Mouse (Mus musculus): Measurements from ENCODE around the gene Ddx1.

DNA sequence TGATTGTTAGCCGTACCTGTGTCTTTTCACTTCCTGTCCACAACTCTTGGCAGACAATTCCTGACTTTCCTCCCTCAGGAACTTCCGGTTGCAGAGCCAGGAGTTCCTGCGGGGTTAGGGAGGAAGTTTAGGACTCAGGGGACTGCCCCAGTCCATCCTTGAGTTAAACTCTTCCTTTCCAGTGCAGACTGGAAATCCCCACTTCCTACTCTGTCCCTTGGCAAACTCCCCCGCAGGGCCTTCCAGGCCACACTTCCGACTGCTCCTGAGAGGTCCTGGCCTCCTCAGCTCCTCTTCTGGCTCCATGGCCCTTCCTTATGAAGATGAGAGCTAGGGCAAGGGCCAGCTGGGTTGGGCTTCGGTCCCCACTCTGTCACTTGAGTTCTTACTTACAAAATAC lies 71.4 kb downstream of the Ddx1 start:
- no peak for TF ChIP-seq ZNF384 (IDR thresholded peaks at IDR 0.05; ENCODE audit: low read depth, low read length)
- TF ChIP-seq MAFK (IDR thresholded peaks at IDR 0.05; ENCODE audit: insufficient read depth, low read depth, low read length) = no peak

Data from ES-E14 (cell line).